Mouse (Mus musculus): ENCODE results near the gene Bcas2. TPM values are rescaled to one million over a fixed set of nuclear protein-coding genes. Genes with fewer than 3 reads are reported as not detected.

Bcas2 gene
- 250 and 276 TPM in 2 replicates for polyA plus RNA-seq (2014; fragmentation: Nextera tagmentation; extraction: Ambion mirVana)

GRCm38 (mm10) chr3:103171505-103172267 is at the start of gene Bcas2:
Gene Bcas2, plus strand, starts transcription at chr3:103171655.
- DNase-seq (ENCODE audit: low spot score, missing footprints) (peak; percentile 100), ATAC-seq (ENCODE audit: low FRiP score) (peak; percentile 95)
- Histone ChIP-seq H3K4me1 (ENCODE audit: control insufficient read depth, insufficient read depth, low read length) (peaks cover 6% of the 10 kb centered on the region), H3K4me2 (peak within 1 kb of the TSS; percentile 78), H3K9me3 (ENCODE audit: control insufficient read depth, low read length) (no peaks in the 10 kb centered on the region), H3K4me3 (ENCODE audit: low read depth, low read length) (peak within 1 kb of the TSS; percentile 90), H3K27ac (ENCODE audit: low read depth, low read length) (no peak within 1 kb of the TSS; the same call in 1 of the 2 replicates), H3K27me3 (ENCODE audit: control insufficient read depth, insufficient read depth, low read length) (no peaks in the 10 kb centered on the region), H3K9ac (ENCODE audit: low read length) (peak within 1 kb of the TSS; percentile 90), H3K36me3 (ENCODE audit: control insufficient read depth, insufficient read depth, low read length) (no peaks in the 10 kb centered on the region; the same call in 1 of the 2 replicates)
- under 1% methylated on average over 56 of the region's 56 CpGs for WGBS

GRCm38 (mm10) chr3:103123636-103124035 is 47.8 kb upstream of the Bcas2 start:
- Histone ChIP-seq H3K4me3 (ENCODE audit: low read depth, low read length) (no peak overlapping the region), H3K36me3 (ENCODE audit: control insufficient read depth, insufficient read depth, low read length) (no peaks in the 10 kb centered on the region), H3K4me2 (no peak overlapping the region), H3K27me3 (ENCODE audit: control insufficient read depth, insufficient read depth, low read length) (no peaks in the 10 kb centered on the region), H3K9ac (ENCODE audit: low read length) (no peak overlapping the region), H3K4me1 (ENCODE audit: control insufficient read depth, insufficient read depth, low read length) (peaks cover 8% of the 10 kb centered on the region), H3K9me3 (ENCODE audit: control insufficient read depth, low read length) (no peaks in the 10 kb centered on the region), H3K27ac (ENCODE audit: low read depth, low read length) (no peak overlapping the region)
- ATAC-seq (ENCODE audit: low FRiP score) (no peak), DNase-seq (ENCODE audit: low spot score, missing footprints) (no peak)
- 93% methylated on average over 3 of the region's 3 CpGs for WGBS

GRCm38 (mm10) chr3:103126138-103126537 is 45.3 kb upstream of the Bcas2 start:
- Histone ChIP-seq H3K4me2 (no peak overlapping the region), H3K9me3 (ENCODE audit: control insufficient read depth, low read length) (no peaks in the 10 kb centered on the region), H3K4me1 (ENCODE audit: control insufficient read depth, insufficient read depth, low read length) (peaks cover 10% of the 10 kb centered on the region), H3K9ac (ENCODE audit: low read length) (no peak overlapping the region), H3K27ac (ENCODE audit: low read depth, low read length) (no peak overlapping the region), H3K27me3 (ENCODE audit: control insufficient read depth, insufficient read depth, low read length) (no peaks in the 10 kb centered on the region), H3K36me3 (ENCODE audit: control insufficient read depth, insufficient read depth, low read length) (no peaks in the 10 kb centered on the region), H3K4me3 (ENCODE audit: low read depth, low read length) (no peak overlapping the region)
- no peak for ATAC-seq (ENCODE audit: low FRiP score)
- WGBS, result 92% methylated on average over 3 of the region's 3 CpGs
- no peak for DNase-seq (ENCODE audit: low spot score, missing footprints)

GRCm38 (mm10) chr3:103127177-103127576 is 44.3 kb upstream of the Bcas2 start:
- ATAC-seq (ENCODE audit: low FRiP score), result peak; percentile 55; the same call in 1 of the 2 replicates

GRCm38 (mm10) chr3:103127721-103128120 is 43.7 kb upstream of the Bcas2 start:
- DNase-seq (ENCODE audit: low spot score, missing footprints) (no peak), ATAC-seq (ENCODE audit: low FRiP score) (no peak)
- no peaks in the 10 kb centered on the region for H3K36me3 ChIP-seq (ENCODE audit: control insufficient read depth, insufficient read depth, low read length)
- H3K4me2 ChIP-seq, result no peak overlapping the region
- peaks cover 10% of the 10 kb centered on the region for H3K4me1 ChIP-seq (ENCODE audit: control insufficient read depth, insufficient read depth, low read length)
- no peak overlapping the region for H3K9ac ChIP-seq (ENCODE audit: low read length)
- no peaks in the 10 kb centered on the region for H3K9me3 ChIP-seq (ENCODE audit: control insufficient read depth, low read length)
- 80% methylated on average over 5 of the region's 5 CpGs for WGBS
- H3K27me3 ChIP-seq (ENCODE audit: control insufficient read depth, insufficient read depth, low read length), result no peaks in the 10 kb centered on the region
- H3K4me3 ChIP-seq (ENCODE audit: low read depth, low read length), result no peak overlapping the region
- no peak overlapping the region for H3K27ac ChIP-seq (ENCODE audit: low read depth, low read length)

More at GRCm38 (mm10) chr3:103127177-103127576, 44.3 kb upstream of the Bcas2 start:
- no peaks in the 10 kb centered on the region for H3K36me3 ChIP-seq (ENCODE audit: control insufficient read depth, insufficient read depth, low read length)
- no peak overlapping the region for H3K4me3 ChIP-seq (ENCODE audit: low read depth, low read length)
- H3K9me3 ChIP-seq (ENCODE audit: control insufficient read depth, low read length), result no peaks in the 10 kb centered on the region
- WGBS, result 15% methylated on average over 2 of the region's 2 CpGs
- no peak overlapping the region for H3K9ac ChIP-seq (ENCODE audit: low read length)
- H3K4me2 ChIP-seq, result no peak overlapping the region
- no peak overlapping the region for H3K27ac ChIP-seq (ENCODE audit: low read depth, low read length)
- H3K27me3 ChIP-seq (ENCODE audit: control insufficient read depth, insufficient read depth, low read length), result no peaks in the 10 kb centered on the region
- no peak for DNase-seq (ENCODE audit: low spot score, missing footprints)
- H3K4me1 ChIP-seq (ENCODE audit: control insufficient read depth, insufficient read depth, low read length), result peaks cover 10% of the 10 kb centered on the region

- no peak for DNase-seq (ENCODE audit: low spot score, missing footprints)
- H3K9ac ChIP-seq (ENCODE audit: low read length), result no peak overlapping the region
- H3K4me1 ChIP-seq (ENCODE audit: control insufficient read depth, insufficient read depth, low read length), result peaks cover 10% of the 10 kb centered on the region
- H3K27me3 ChIP-seq (ENCODE audit: control insufficient read depth, insufficient read depth, low read length), result no peaks in the 10 kb centered on the region
- no peak overlapping the region for H3K4me2 ChIP-seq
- no peaks in the 10 kb centered on the region for H3K9me3 ChIP-seq (ENCODE audit: control insufficient read depth, low read length)
- no peaks in the 10 kb centered on the region for H3K36me3 ChIP-seq (ENCODE audit: control insufficient read depth, insufficient read depth, low read length)
- H3K27ac ChIP-seq (ENCODE audit: low read depth, low read length), result no peak overlapping the region
- H3K4me3 ChIP-seq (ENCODE audit: low read depth, low read length), result no peak overlapping the region
- ATAC-seq (ENCODE audit: low FRiP score), result no peak
- 41% methylated on average over 4 of the region's 4 CpGs for WGBS
Observed at GRCm38 (mm10) chr3:103128251-103128650, 43.2 kb upstream of the Bcas2 start.

GRCm38 (mm10) chr3:103129367-103130159 is 41.9 kb upstream of the Bcas2 start:
- no peaks in the 10 kb centered on the region for H3K36me3 ChIP-seq (ENCODE audit: control insufficient read depth, insufficient read depth, low read length)
- H3K27ac ChIP-seq (ENCODE audit: low read depth, low read length), result no peak overlapping the region
- no peaks in the 10 kb centered on the region for H3K27me3 ChIP-seq (ENCODE audit: control insufficient read depth, insufficient read depth, low read length)
- no peak overlapping the region for H3K9ac ChIP-seq (ENCODE audit: low read length)
- no peak overlapping the region for H3K4me3 ChIP-seq (ENCODE audit: low read depth, low read length)
- H3K9me3 ChIP-seq (ENCODE audit: control insufficient read depth, low read length), result no peaks in the 10 kb centered on the region
- WGBS, result 79% methylated on average over 8 of the region's 8 CpGs
- no peak for DNase-seq (ENCODE audit: low spot score, missing footprints)
- H3K4me2 ChIP-seq, result no peak overlapping the region
- no peak for ATAC-seq (ENCODE audit: low FRiP score)
- peaks cover 10% of the 10 kb centered on the region for H3K4me1 ChIP-seq (ENCODE audit: control insufficient read depth, insufficient read depth, low read length)

GRCm38 (mm10) chr3:103130236-103130751 is 41.2 kb upstream of the Bcas2 start:
- Histone ChIP-seq H3K27me3 (ENCODE audit: control insufficient read depth, insufficient read depth, low read length) (no peaks in the 10 kb centered on the region), H3K4me3 (ENCODE audit: low read depth, low read length) (no peak overlapping the region), H3K9me3 (ENCODE audit: control insufficient read depth, low read length) (no peaks in the 10 kb centered on the region), H3K4me1 (ENCODE audit: control insufficient read depth, insufficient read depth, low read length) (peaks cover 10% of the 10 kb centered on the region), H3K9ac (ENCODE audit: low read length) (no peak overlapping the region), H3K36me3 (ENCODE audit: control insufficient read depth, insufficient read depth, low read length) (no peaks in the 10 kb centered on the region), H3K4me2 (no peak overlapping the region), H3K27ac (ENCODE audit: low read depth, low read length) (peak overlapping the region; percentile 9; the same call in 1 of the 2 replicates)
- ATAC-seq (ENCODE audit: low FRiP score) (no peak), DNase-seq (ENCODE audit: low spot score, missing footprints) (no peak)
- WGBS, result 70% methylated on average over 6 of the region's 6 CpGs

GRCm38 (mm10) chr3:103133098-103133497 is 38.4 kb upstream of the Bcas2 start:
- Histone ChIP-seq H3K4me2 (no peak overlapping the region), H3K9ac (ENCODE audit: low read length) (no peak overlapping the region), H3K4me1 (ENCODE audit: control insufficient read depth, insufficient read depth, low read length) (peaks cover 5% of the 10 kb centered on the region), H3K27ac (ENCODE audit: low read depth, low read length) (no peak overlapping the region), H3K36me3 (ENCODE audit: control insufficient read depth, insufficient read depth, low read length) (no peaks in the 10 kb centered on the region), H3K27me3 (ENCODE audit: control insufficient read depth, insufficient read depth, low read length) (no peaks in the 10 kb centered on the region), H3K4me3 (ENCODE audit: low read depth, low read length) (no peak overlapping the region), H3K9me3 (ENCODE audit: control insufficient read depth, low read length) (no peaks in the 10 kb centered on the region)
- DNase-seq (ENCODE audit: low spot score, missing footprints) (no peak), ATAC-seq (ENCODE audit: low FRiP score) (no peak)
- WGBS, result 91% methylated on average over 10 of the region's 10 CpGs
